Mouse (Mus musculus) lung, postnatal 4 days (tissue): Measurements from ENCODE around the gene Rap1gds1.
A peak's percentile ranks its signal among the peaks of the same experiment; 100 is the strongest.

Source experiments
- DNase-seq, 2 experiments: peaks; one replicate each; pipeline ENCODE4 v3.0.0; 2021

Rap1gds1 gene

DNA sequence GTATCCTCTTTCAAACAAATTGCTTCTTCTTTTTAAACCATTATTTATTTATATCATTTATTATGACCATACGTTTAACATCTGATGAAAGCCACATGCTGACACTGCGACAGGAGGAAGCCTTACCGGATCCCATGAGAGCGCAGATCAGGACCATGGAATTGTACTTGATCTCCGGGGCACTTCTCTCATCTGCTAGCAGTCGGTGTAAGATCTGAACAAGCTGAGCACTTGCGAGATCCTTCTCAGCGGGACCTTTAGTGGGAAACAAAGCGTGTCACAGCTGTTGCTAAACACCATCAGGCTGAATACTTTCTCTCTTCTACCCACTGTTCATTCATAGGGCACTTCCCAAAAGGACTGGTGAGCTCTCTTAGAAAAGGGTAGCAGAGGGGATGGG, 133.4 kb downstream of the Rap1gds1 start:
- DNase-seq: no peak

DNA sequence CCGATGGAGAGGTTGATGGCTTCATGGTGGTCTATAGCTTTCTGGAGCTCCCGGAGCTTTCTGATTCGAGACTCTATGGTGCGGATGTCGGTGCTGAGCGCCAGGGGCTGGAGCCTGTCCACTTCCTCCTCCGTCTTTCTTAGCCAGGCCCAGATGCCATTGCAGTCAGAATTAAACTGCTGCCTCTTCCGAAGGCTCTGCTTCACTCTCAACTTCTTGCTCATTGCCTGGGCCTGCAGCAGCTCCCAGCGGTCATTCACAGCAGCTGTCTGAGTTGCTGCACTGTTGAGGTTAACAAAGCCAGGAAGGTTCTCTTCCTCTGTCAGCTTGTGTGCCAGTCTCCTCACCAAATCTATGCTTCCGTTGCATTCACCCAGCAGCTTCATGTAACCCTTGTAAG, 137.8 kb downstream of the Rap1gds1 start:
- no peak for DNase-seq

DNA sequence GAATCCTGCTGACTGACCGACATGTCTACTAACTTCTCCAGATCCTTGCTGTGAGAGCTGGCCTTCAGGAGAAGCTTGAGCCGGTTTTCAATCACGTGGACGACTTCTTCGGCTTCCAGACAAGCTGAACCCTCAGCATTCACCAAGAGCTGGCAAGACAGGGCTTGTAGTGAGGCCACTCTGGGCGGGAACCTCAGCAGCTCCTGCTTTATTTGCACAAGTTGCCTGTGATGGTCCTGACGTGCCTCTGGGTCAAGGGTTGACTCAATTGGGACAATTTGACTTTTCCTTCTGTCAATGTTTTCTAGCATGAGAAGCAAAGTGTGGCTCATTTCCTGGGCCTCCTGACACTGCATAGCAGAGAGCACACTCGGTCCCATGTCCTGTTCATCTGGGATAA, 138.2 kb downstream of the Rap1gds1 start:
- no peak for DNase-seq

DNA sequence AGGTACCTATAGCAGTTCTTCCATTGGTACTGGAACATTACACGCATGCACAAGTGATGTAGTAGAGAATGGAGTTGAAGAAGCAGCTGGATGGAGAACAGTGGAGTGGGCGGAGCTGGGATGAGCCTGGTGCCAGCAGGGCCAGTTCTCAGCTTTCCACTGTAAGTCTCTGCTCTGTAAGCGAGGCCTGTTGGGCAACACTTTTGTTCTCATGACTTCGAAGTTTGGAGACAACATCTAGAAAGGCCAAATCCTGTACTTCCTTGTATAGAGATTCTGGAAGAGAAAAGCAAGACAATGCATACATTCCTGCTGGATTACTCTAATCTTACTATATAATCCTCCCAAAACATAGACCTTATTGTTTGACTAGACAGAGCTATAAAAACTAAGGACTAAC, 147.6 kb downstream of the Rap1gds1 start:
- DNase-seq: no peak

DNA sequence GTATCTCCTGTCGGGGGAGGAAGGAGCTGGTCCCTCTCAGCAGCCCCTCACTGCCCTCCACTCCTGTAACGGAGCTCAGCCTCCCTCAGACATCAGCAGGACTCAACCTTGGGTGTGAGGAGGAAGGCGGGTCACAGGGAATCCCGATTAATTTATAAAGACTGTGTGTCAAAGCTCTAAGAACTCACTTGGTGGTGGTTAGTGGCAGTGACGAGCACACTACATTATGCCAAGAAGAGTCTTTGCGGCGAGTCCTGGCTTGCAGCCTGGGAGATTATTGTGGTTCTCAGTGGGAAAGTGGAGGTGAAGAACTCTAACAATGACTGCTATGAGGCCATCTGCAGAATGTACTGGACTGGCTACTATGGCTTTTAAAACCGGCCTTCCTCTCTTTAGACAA, 148.8 kb downstream of the Rap1gds1 start:
- no peak for DNase-seq

DNA sequence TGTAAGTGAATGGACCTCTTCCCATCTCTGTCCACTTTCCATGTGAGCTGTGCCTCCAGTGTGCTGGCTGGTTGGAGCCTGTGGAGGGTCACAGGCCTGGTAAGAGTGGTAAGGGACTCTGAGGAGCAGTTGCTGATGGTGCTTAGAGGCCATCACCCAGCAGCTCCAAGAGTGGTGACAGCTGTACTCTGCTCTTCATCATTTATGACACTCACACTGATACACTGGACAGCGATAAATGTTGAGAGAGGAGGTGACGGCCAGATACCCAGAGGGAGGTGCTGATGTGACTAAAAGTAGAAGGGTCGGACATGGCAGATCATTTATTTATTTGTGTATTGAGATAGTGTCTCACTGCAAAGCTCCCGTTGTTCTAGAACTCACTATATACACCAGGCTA, 156.8 kb downstream of the Rap1gds1 start:
- no peak for DNase-seq

DNA sequence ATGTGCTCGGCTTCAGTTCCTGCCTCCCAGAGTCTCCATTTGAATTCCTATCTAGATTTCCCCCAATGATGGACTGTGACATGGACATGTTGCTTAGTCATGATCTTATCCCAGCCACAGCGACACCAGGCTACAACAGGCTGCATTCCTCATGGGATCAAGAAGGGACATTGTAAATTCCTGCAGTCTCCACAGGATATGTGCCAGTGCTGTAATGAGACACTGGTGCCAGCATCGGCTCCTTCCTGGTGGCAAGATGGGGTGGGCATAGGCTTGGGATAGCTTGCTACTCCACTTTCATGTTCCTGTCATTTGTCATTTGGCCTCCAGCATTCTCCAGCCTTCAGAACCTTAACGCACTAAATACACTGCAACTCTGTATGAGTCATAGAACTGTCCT, 158.0 kb downstream of the Rap1gds1 start:
- DNase-seq: no peak

DNA sequence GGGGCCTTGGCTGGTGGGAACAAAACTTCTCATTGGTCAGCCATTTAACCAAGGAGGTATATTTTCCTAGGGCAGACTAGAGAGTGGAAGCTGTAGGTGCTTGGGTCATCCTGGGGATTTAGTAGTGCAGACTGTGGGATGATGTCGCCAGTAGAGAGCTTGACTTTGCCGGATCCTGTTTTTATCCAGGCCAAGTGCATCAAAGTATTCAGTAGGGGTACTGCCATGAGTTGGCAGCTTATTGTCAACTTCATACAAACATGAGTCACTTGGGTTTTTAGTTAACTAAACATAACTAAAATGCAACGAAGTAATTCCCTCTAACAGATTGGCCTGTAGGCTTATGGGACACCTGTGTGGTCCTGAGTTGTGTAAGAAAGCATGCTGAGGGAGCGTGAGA, 158.4 kb downstream of the Rap1gds1 start:
- DNase-seq: no peak

DNA sequence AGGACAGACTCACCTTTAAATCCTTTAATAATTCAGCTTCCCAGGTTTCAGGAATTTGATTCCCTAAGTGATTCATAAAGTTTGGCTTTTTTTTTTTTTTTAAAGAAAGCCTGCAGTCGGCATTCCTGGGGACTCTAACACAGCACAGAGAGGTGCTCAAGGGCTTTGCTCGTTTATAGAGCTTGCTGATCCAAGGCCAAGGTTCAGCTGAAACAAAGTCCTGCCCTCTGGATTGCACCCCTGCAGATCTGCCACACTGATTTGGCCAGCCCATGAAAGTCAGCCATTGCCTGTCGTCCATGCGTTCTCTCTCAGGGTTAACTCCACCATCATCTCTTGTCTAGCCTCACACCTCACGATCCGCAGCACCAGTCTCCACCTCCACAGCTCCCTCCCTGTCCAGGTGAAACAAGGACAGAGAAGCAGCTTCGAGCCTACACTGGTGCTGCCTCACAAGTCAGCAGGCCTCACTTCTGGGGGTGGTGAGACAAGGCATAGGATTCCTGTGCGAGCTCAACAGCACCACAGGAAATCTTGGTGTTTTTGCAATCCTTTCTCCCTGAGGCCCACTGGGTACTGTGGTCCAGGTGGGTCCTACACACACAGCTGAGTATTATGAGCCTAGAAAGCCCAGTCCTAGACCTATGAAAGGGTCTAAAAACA, 160.2 kb downstream of the Rap1gds1 start:
- DNase-seq: no peak

DNA sequence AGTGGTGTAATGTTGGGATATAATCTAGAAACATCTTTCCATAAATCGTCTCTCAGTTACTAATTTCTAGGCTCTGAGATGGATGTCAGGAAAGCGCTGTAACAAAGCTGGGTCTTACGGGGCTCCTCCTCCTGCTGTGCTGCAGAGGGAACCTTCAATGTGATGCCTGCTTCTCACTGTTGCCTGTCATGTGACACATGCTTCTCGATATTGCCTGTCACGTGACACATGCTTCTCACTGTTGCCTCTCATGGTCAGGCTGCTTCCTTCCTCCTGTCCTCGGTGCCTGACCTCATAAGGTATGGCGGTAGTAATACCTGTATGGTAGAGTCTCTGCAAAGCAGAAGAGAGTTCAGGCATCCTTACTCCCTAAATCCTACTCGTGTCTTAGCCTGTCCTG, 162.5 kb downstream of the Rap1gds1 start:
- no peak for DNase-seq

DNA sequence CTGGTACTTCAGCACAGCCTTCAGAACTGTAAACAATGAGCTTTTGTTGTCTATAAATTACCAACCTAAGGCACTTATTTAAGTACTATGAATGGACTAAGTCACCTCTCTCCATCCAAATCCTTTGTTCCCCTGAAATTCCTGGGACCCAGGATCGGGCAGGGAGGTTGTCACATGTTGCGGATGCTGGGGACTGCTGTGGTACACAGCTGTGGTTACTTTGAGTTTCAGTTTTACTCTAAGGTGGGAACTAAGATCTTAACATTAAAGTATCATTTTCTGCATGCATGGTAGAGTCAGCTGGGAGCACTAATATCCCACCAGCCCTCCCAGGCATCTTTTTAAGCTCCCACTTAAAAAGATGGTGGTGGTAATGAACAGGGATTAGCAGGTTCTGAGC, 165.7 kb downstream of the Rap1gds1 start:
- no peak for DNase-seq

DNA sequence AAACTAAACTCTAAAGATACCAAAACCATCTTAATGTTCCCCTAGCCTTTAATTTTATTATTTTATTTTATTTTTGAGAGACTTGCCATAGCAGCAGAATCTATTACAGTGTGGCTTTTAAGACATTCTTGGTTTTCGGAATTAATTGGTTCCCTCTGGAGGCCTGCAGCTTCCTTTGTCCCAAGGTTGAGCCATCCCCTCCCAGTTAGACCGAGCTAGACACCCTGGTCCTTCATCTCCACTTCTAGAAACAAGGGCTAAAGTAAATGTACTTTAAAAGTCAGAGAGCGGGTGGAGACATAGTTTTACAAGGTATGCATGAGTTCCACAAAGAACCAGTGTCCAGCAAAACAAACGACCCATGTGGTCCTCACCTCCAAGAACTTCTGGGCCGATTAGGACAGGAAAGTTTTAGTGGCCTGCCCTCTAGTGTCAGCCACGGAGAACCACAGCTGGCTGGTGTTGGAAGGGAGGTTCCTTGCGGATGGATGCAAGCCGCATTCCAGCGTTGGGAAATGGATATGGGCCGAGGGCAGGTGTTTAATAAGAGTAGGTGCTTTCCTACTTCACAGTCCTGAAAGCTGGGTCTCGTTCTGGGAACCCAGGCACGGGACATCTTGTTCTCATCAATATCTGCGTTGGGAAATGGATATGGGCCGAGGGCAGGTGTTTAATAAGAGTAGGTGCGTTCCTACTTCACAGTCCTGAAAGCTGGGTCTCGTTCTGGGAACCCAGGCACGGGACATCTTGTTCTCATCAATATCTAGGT, 168.7 kb downstream of the Rap1gds1 start:
- peak; percentile 67 to 81 for DNase-seq

DNA sequence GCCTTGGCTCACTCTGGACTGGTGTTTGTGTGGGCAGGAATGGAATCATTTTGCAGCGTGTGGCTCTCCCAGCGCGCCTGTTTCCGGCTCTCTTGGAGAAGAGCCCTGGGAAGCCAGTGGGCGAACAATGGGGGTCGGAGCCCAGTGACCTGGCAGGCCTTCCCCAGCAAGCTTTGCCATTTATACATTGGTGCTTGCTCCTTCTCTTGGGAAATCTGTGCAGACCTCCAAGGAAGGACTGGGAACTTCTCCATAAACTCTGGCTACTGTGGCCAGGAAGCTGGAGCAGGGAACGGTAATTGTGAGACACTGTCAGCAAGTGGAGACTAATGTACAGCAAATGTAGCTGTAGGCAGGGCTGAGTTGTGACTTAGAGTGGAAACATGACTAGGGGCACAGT, 169.3 kb downstream of the Rap1gds1 start:
- DNase-seq: peak; percentile 53 to 76

DNA sequence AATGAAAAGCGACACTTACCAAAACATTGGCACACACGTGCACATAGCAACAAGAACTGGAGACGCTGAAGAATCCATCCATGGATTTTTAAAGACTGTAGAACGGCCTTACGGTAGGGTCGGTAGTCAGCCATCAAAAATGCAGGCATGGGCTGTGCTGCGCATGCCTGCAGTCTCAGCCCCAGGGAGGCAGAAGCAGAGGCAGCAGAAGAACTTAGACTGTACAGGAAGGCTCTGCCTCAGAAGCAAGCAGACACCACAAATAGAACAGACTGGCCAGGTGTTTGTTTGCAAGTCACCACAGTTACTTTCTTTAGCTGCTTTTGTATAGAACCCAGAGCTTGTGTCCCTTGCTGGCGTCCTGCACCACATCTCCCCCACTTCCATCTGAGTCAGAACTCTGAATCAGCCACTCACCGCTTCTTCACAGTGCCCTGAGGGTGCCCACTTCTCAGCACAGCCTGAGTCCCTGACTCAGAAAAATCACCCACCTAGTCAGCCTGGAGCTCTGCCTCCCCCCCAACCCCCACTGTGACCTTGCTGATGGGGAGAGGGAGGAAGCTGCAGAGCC, 174.3 kb downstream of the Rap1gds1 start:
- no peak for DNase-seq

DNA sequence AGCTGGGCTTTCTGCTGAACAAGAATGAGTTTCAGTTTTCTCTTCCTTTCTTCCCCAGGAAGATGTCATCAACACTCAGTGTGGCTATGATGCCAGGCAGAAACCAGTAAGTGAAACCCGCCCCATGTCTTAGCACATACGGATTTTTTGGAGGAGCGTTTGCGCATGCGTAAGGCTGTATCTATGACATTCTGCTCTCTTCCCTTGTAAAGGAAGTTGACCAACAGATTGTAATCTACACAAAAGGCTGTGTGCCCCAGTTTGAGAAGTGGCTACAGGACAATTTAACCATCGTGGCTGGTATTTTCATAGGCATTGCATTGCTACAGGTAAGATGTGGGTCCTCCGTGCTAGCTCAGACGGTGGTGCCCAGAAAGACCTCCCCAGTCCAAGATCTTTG, 176.9 kb downstream of the Rap1gds1 start:
- DNase-seq: no peak

DNA sequence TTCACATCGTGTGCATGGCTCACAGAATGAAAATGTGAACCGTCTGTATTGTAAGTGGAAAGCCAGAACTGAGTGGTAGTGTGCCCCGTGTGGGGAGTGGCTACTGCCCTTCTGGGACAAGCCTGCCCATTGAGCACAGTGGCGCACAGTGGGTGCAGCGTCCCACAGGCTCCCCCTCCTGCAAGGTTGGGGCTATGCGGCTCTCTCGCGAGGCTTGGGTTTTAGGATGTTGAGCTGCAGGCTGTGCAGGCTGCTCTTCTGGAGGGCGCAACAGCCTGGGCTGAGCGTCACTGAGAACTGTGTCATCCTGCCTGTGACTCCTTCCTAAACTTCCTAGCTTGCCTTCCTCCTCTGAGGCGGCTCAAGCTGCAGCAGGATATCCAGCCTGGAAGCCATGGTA, 177.5 kb downstream of the Rap1gds1 start:
- DNase-seq: no peak

DNA sequence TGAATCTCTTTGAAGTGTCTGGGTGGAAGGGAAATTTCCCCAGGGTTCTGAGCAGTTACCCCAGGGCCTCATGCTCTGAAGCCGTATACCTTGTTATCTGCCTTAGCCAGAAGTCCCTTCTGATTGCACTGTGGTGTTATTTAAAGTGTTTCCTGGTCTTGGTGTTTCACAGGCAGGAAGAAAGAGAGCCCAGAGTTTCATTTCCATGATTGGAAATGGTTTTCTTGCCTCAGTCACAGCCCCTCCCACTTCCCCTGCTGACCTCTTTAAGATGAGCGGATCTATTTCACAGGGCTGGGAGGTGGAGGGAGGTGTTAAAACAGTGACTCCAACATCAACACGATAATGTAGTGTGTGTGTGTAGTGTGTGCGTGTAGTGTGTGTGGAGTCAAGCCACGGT, 181.5 kb downstream of the Rap1gds1 start:
- DNase-seq: no peak

DNA sequence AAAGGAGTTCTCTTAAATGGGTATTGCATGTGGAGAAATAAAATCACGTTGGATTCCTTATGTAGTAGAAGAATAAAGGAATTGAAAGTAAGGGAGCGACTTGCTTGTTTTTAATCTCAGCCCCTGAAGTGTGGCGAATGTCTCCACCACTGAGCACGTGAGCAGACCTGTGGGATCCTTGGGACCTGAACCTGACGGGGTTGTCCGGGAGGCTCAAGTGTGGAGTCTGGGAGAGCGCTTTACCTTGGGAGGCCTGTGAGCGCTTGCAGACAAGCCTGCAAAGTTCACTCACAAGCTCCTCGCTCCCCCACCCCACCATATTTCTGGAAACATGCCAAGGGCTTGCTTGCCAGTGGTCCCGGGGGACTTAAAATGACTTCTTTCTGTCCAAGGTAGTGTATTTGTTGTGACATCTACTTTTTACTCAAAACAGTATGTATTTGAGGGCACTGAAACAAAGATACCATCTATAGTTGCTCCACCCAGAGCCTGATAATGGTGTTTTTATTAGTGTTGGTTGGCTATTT, 185.2 kb downstream of the Rap1gds1 start:
- no peak for DNase-seq

DNA sequence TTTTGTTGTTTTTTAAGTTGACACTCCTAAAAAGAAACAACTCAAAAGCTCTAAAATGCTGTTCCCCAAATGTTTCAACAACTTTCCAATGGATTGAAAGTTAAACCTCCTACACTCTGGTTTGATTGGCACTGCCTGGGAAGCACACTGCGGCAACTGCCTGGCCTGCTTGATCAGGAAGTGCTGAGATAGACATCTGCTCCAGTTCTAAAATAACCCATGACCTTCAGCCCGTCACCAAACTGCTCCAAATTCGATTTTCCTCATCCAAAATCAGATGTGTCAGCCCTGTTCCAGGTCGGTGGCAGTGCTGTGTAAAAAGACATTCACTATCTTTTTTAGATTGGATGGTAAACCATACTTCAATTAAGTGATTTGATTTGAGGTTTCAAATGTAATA, 185.8 kb downstream of the Rap1gds1 start:
- no peak for DNase-seq

DNA sequence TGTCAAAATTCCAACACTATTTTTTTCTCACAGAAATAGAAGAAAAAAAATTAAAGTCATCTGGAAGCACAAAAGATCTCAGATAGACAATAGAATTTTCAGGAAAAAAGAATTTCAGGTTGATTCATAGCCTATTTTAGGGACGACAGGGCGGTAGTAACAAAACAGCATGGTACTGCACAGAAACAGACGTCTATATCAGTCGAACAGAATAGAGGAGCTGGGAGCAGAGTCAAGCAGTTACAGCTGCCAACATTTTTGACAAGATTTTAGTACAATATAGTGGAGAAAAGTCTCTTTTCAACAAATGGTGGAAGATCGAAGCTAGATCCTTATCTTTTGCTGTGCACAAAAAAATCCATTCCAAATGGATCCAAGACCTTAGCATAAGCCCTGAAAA, 188.9 kb downstream of the Rap1gds1 start:
- DNase-seq: no peak

DNA sequence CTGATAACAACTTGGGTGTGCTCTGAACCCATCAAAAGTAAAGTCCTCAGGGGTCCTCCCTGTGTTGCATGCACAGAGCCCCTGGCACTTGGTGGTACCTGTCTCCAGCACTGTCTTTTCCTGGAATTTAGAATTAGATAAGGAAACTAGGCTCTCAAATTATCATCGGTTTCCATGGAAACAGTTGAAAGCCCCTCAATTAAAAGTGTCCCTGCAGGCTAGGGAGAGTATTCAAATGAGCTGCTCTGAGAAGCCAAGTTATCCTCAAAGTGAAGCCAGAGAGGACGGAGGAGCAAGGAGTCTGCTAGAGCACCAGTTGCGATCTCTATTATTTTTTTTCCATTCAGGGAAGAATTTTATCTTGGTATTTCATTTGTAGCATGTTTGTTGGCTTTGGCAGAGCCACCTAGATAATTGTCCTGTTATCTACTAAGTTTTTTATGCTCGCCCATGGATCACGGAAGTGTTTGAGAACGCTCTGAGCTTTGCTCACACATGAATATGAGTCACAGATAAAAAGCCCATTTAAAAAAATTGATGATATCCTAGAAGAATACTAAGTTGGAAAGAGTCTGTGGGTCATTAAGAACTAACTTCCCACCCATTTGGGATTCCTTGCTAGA, 193.2 kb downstream of the Rap1gds1 start:
- DNase-seq: no peak

DNA sequence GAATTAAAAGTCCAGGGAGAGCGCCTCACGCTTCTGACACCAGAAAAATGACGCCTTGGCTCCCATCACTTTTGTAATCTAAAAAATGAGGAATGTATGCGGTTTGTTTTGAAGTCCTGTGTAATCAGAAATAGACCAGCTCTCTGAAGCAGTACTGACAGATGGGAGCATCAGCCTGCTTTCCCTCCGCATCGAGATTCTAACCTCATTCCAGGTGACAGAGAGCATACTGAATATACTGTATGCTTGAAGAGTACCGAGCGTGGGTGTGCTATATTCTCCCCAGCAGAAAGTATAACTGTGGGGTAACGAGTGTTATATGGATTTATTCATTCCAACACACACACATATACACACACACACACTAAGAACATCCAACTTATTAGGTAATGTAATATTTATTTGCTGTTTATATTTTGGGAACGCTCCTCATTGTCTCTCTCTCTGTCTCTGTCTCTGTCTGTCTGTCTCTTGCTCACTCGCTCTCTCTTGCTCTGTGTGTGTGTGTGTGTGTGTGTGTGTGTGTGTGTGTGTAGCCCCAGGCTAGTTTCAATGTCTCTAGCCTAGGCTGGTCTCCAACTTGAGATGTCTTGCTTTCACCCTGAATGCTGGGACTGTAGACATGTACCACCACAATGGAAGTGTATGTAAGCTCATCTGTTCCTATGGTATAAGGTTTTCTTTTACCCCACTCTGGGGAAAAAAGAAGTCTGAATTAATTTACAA, 193.8 kb downstream of the Rap1gds1 start:
- DNase-seq: no peak

DNA sequence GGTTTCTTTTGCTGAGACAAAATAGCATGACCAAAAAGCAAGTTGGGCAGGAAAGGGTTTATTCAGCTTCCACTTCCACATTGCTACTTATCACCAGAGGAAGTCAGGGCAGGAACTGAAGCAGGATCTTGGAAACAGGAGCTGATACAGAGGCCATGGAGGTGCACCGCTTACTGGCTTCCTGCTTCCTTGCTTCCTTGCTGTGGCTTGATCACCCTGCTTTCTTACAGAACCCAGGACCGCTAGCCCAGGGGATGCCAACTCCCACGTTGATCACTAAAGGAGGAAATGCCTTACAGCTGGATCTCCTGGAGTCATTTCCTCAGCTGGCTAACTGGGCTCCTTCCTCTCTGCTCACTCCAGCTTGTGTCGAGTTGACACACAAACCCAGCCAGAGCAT, 197.3 kb downstream of the Rap1gds1 start:
- no peak for DNase-seq
